Mouse (Mus musculus) myocyte (in vitro differentiated cells): Measurements from ENCODE around the gene Akap13.

Experiments used
- MYOG ChIP-seq, 3 experiments: IDR thresholded peaks; one replicate each; pipeline ENCODE4 v1.6.1; 2011; ENCODE audit warnings: control low read depth in 2 of 3, low read depth in 2 of 3, mild to moderate bottlenecking in 2 of 3; ENCODE audit not compliant: insufficient read length in 2 of 3, control insufficient read depth in 1 of 3, insufficient read depth in 1 of 3
- POLR2AphosphoS2 ChIP-seq: IDR thresholded peaks from one replicate; pipeline ENCODE4 v1.6.1; 2011; ENCODE audit warnings: low read depth, control low read depth; ENCODE audit not compliant: insufficient read length
- USF1 ChIP-seq: IDR thresholded peaks from one replicate; pipeline ENCODE4 v1.6.1; 2011; ENCODE audit warnings: low read depth, mild to moderate bottlenecking, control low read depth, moderate library complexity

- TF ChIP-seq POLR2AphosphoS2 (no peak), MYOG (IDR thresholded peaks at IDR 0.05; ENCODE audit: control insufficient read depth in 1 of 3, insufficient read depth in 1 of 3, insufficient read length in 2 of 3, low read depth in 2 of 3) (no peak), USF1 (no peak)
Measured at GRCm38 (mm10) chr7:75755861-75756449, 300.6 kb downstream of the Akap13 start.
